Mouse (Mus musculus): ENCODE results near the gene Mapkapk2. TPM values are rescaled to one million over a fixed set of nuclear protein-coding genes. Genes with fewer than 3 reads are reported as not detected.

The Mapkapk2 gene
- polyA plus RNA-seq, 1 experiment from 2014 or later: 22.5 TPM

DNA sequence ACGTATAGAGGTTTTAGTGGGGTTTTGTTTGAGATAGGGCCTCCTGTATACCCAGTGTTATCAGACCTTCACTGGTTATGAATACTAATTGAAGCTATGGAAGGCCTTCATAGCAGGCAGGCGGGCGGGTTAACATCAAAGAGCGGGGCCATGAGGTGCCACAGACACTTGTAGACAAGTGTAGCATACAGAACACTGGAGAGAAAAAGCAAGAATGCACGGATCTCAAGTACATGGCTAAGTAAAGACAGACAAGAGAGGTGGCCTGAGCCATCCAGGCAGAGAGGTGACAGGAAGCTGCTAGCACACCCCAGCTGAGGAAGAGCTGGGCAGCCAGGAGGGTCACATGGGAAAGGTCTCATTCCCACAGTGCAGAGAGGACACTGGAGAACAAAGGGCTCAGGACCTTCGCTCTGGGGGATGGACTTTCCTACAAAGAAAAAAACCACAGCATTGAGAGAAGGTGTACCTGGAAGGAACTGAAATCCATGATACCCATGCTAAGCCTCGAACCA lies 35.8 kb downstream of the Mapkapk2 start:
- DNase-seq (ENCODE audit: low spot score) (no peak), ATAC-seq (ENCODE audit: low FRiP score) (no peak)
- peaks cover 11% of the 10 kb centered on the region for H3K36me3 ChIP-seq (replicated peaks; ENCODE audit: control insufficient read depth, insufficient read depth)
- no peak overlapping the region for H3K4me2 ChIP-seq (replicated peaks)
- H3K4me3 ChIP-seq (replicated peaks; ENCODE audit: low read length): no peak overlapping the region
- peaks cover 30% of the 10 kb centered on the region for H3K4me1 ChIP-seq (replicated peaks; ENCODE audit: control insufficient read depth, insufficient read depth, low read length)
- H3K9me3 ChIP-seq (ENCODE audit: control insufficient read depth, low read length): no peaks in the 10 kb centered on the region
- H3K27me3 ChIP-seq (ENCODE audit: control insufficient read depth, insufficient read depth, low read length): no peaks in the 10 kb centered on the region
- no peak overlapping the region for H3K9ac ChIP-seq
- no peak overlapping the region for H3K27ac ChIP-seq
- WGBS: 85% methylated on average over 7 of the region's 7 CpGs

DNA sequence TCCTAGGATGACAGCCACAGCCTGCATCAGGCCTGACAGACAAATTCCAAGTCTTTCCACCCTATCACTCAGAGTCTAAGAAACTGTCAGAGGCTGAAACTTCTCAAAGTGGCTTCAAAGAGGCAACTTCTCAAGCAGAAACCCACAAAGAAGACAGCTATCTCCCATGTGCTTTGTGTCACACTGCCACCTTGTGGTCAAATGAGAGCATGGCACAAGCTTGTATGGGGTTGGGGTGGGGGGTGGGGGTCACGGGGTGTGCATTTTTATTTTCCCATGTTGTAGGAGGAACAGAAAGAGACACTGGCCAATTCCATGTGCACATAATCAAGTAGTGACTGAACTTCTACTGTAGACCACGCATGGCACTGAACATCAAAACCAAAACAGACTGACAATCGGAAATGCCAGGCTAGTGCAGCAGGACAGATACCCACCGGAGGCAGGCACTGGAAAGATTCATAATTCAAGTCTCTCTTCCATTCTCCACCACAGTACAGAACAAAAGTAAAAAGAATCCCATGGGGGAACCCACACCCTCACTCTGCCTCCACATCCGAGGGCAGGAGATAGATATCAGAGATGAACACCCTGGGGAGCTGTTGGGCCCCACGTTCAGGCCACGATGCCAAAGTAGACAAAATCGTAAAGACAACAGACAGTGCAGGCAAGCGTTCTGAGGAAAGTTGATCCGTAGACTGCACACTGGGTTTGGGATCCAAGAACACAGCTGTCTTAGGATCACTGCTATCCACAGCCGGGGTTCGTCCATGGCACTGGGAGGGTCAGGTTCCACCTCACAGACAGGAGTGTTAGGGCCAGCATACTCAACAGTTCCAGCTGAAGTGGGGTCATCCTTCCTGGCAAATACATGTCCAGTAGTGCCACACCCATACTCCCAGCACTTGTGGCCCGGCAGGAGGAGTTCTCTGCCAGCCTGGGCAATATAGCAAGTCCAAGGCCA lies 37.1 kb downstream of the Mapkapk2 start:
- Histone ChIP-seq H3K27ac (no peak overlapping the region), H3K4me2 (replicated peaks) (no peak overlapping the region), H3K9ac (no peak overlapping the region), H3K27me3 (ENCODE audit: control insufficient read depth, insufficient read depth, low read length) (no peaks in the 10 kb centered on the region), H3K4me3 (replicated peaks; ENCODE audit: low read length) (no peak overlapping the region), H3K36me3 (replicated peaks; ENCODE audit: control insufficient read depth, insufficient read depth) (peaks cover 23% of the 10 kb centered on the region), H3K4me1 (replicated peaks; ENCODE audit: control insufficient read depth, insufficient read depth, low read length) (peaks cover 30% of the 10 kb centered on the region), H3K9me3 (ENCODE audit: control insufficient read depth, low read length) (no peaks in the 10 kb centered on the region)
- peak; percentile 55 for DNase-seq (ENCODE audit: low spot score)
- ATAC-seq (ENCODE audit: low FRiP score): 0 out of 2 replicates have a peak, but pooled peaks have one; percentile 21
- WGBS: 67% methylated on average over 13 of the region's 13 CpGs

DNA sequence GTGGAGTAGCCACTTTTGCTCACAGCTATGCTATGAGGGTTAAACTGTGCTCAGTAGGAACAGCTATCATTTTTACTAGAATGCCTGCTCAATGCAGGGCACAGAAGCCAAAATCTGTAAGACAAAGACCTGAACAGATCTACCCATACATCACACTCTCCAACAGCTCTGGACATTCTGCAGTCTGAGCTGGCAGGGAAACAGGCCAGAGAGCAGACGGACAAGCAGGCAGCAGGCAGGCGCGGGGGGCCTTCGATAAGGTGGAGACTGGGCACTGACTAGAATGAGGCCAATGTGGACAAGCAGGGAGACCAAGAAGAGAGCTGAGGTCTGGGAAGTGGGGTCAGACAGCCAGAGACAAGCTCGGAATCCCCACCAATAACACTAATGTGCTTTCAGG lies 37.8 kb downstream of the Mapkapk2 start:
- H3K4me1 ChIP-seq (replicated peaks; ENCODE audit: control insufficient read depth, insufficient read depth, low read length): peaks cover 30% of the 10 kb centered on the region
- no peaks in the 10 kb centered on the region for H3K9me3 ChIP-seq (ENCODE audit: control insufficient read depth, low read length)
- no peaks in the 10 kb centered on the region for H3K27me3 ChIP-seq (ENCODE audit: control insufficient read depth, insufficient read depth, low read length)
- H3K36me3 ChIP-seq (replicated peaks; ENCODE audit: control insufficient read depth, insufficient read depth): peaks cover 30% of the 10 kb centered on the region
- no peak overlapping the region for H3K4me3 ChIP-seq (replicated peaks; ENCODE audit: low read length)
- WGBS: 79% methylated on average over 5 of the region's 5 CpGs
- no peak for DNase-seq (ENCODE audit: low spot score)
- H3K4me2 ChIP-seq (replicated peaks): no peak overlapping the region
- no peak overlapping the region for H3K9ac ChIP-seq
- ATAC-seq (ENCODE audit: low FRiP score): no peak
- H3K27ac ChIP-seq: no peak overlapping the region

DNA sequence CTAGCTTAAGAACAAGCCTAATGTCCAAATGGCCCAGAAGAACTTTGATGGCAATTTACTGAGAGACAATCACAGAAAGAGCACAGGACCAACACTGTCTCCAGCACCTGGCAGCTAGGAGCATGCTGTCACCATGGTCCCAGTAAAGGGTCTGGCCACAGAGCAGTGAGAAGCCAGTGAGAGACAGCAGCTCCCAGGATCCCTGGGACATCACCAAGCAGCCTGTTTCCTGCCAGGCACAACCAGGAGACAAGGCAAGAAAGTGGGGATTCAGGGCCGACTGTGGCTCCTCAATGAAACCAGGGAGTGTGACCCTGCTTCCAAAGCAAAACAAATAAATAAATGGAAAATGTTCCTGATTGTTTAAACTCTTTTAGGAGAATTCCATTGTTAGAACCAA lies 38.2 kb downstream of the Mapkapk2 start:
- H3K9ac ChIP-seq: no peak overlapping the region
- H3K27ac ChIP-seq: no peak overlapping the region
- H3K27me3 ChIP-seq (ENCODE audit: control insufficient read depth, insufficient read depth, low read length): no peaks in the 10 kb centered on the region
- no peaks in the 10 kb centered on the region for H3K9me3 ChIP-seq (ENCODE audit: control insufficient read depth, low read length)
- no peak for DNase-seq (ENCODE audit: low spot score)
- 60% methylated on average over 1 of the region's 1 CpGs for WGBS
- peaks cover 26% of the 10 kb centered on the region for H3K4me1 ChIP-seq (replicated peaks; ENCODE audit: control insufficient read depth, insufficient read depth, low read length)
- H3K4me2 ChIP-seq (replicated peaks): no peak overlapping the region
- ATAC-seq (ENCODE audit: low FRiP score): no peak
- H3K4me3 ChIP-seq (replicated peaks; ENCODE audit: low read length): no peak overlapping the region
- H3K36me3 ChIP-seq (replicated peaks; ENCODE audit: control insufficient read depth, insufficient read depth): peaks cover 35% of the 10 kb centered on the region

DNA sequence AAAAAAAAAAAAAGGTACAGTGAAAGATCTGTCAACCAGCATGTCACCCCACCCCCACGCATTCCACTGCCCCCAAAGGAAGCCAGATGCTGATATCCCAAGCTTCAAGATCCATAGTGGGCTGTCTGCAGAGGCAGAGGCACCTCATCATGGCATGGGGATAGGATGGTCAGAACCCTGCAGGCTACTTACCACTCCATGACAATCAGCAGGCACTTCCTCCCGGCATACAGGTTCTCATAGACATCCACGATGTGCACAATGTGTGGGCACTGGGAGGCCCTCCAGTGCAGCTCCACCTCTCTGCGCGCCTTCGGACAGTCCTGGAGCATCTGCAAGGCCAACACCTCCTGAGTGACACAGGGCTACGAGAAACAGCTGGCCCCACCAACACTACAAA lies 39.2 kb downstream of the Mapkapk2 start:
- no peaks in the 10 kb centered on the region for H3K27me3 ChIP-seq (ENCODE audit: control insufficient read depth, insufficient read depth, low read length)
- H3K27ac ChIP-seq: no peak overlapping the region
- DNase-seq (ENCODE audit: low spot score) (no peak), ATAC-seq (ENCODE audit: low FRiP score) (no peak)
- H3K36me3 ChIP-seq (replicated peaks; ENCODE audit: control insufficient read depth, insufficient read depth): peaks cover 40% of the 10 kb centered on the region
- WGBS: 84% methylated on average over 7 of the region's 7 CpGs
- no peak overlapping the region for H3K4me2 ChIP-seq (replicated peaks)
- H3K4me1 ChIP-seq (replicated peaks; ENCODE audit: control insufficient read depth, insufficient read depth, low read length): peaks cover 23% of the 10 kb centered on the region
- H3K4me3 ChIP-seq (replicated peaks; ENCODE audit: low read length): no peak overlapping the region
- no peak overlapping the region for H3K9ac ChIP-seq
- no peaks in the 10 kb centered on the region for H3K9me3 ChIP-seq (ENCODE audit: control insufficient read depth, low read length)

DNA sequence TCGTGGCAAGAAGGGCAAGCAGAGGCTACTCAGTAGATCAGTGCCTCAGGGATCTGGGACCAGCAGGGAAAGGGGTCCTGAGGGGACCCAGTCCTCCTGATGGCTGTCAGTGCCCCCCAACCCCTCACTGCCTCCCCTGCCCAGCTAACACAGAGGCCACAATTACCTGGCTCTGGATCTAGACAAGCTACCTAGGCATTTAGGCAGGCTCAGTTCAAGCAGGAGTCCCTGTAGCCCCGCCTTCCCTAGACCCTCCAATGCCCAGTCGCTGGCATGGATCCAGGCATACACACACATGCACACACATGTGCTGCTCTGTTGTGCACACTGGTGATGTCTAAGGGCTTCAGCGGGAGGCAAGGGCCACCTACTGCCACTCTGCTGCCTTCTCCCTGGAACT lies 43.4 kb downstream of the Mapkapk2 start:
- Histone ChIP-seq H3K27ac (no peak overlapping the region), H3K9me3 (ENCODE audit: control insufficient read depth, low read length) (no peaks in the 10 kb centered on the region), H3K4me3 (replicated peaks; ENCODE audit: low read length) (no peak overlapping the region), H3K9ac (no peak overlapping the region), H3K36me3 (replicated peaks; ENCODE audit: control insufficient read depth, insufficient read depth) (peaks cover 49% of the 10 kb centered on the region), H3K27me3 (ENCODE audit: control insufficient read depth, insufficient read depth, low read length) (no peaks in the 10 kb centered on the region), H3K4me2 (replicated peaks) (no peak overlapping the region), H3K4me1 (replicated peaks; ENCODE audit: control insufficient read depth, insufficient read depth, low read length) (peaks cover 7% of the 10 kb centered on the region)
- 85% methylated on average over 4 of the region's 4 CpGs for WGBS
- no peak for DNase-seq (ENCODE audit: low spot score)
- ATAC-seq (ENCODE audit: low FRiP score): no peak

DNA sequence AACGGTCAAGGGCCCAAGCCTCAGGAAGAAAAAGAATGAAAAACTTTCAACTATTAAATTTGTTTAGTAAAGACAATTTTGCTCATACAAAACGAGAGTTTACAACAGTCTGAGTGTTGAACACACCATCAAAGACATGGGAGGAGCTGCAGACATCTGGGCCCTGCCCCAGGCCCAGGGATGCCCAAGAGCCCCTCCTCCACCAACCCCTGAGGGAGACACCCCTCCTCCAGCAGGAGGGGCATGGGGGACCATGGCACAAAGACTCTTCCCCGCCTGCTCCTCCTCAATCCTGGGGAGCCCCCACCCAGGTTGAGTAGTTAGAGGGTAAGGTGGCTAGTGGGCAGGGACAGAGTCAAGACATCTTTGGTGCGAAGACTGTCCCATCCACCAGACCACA lies 44.0 kb downstream of the Mapkapk2 start:
- no peak overlapping the region for H3K4me2 ChIP-seq (replicated peaks)
- peaks cover 49% of the 10 kb centered on the region for H3K36me3 ChIP-seq (replicated peaks; ENCODE audit: control insufficient read depth, insufficient read depth)
- no peak overlapping the region for H3K4me3 ChIP-seq (replicated peaks; ENCODE audit: low read length)
- no peak overlapping the region for H3K9ac ChIP-seq
- no peak for DNase-seq (ENCODE audit: low spot score)
- H3K27ac ChIP-seq: no peak overlapping the region
- H3K27me3 ChIP-seq (ENCODE audit: control insufficient read depth, insufficient read depth, low read length): no peaks in the 10 kb centered on the region
- WGBS: 62% methylated on average over 4 of the region's 4 CpGs
- H3K9me3 ChIP-seq (ENCODE audit: control insufficient read depth, low read length): no peaks in the 10 kb centered on the region
- peaks cover 1% of the 10 kb centered on the region; the same call in 1 of the 2 replicates for H3K4me1 ChIP-seq (replicated peaks; ENCODE audit: control insufficient read depth, insufficient read depth, low read length)
- ATAC-seq (ENCODE audit: low FRiP score): peak; percentile 29; the same call in 1 of the 2 replicates

DNA sequence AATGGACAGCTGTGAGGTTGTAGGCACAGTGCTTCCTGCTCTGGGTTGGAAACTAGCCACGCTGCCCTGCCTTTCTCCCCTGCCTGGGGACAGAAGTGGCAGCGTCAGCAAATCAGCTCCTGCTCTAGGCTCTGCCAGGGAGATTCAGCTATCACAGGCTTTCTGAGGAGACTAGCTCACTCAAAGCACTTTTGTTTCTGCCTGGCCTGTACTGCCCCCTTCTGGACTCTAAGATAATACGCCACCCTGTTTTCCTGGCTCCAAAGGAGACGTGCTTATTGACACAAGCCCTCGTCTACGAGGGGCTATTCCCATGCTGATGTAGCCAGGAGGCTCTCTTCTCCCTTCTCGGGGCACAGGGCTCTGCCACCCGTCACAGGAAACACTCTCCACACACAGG lies 44.4 kb downstream of the Mapkapk2 start:
- Histone ChIP-seq H3K9ac (no peak overlapping the region), H3K36me3 (replicated peaks; ENCODE audit: control insufficient read depth, insufficient read depth) (peaks cover 49% of the 10 kb centered on the region), H3K27me3 (ENCODE audit: control insufficient read depth, insufficient read depth, low read length) (no peaks in the 10 kb centered on the region), H3K9me3 (ENCODE audit: control insufficient read depth, low read length) (no peaks in the 10 kb centered on the region), H3K4me3 (replicated peaks; ENCODE audit: low read length) (no peak overlapping the region), H3K4me2 (replicated peaks) (no peak overlapping the region), H3K27ac (no peak overlapping the region), H3K4me1 (replicated peaks; ENCODE audit: control insufficient read depth, insufficient read depth, low read length) (no peaks in the 10 kb centered on the region; the same call in 1 of the 2 replicates)
- ATAC-seq (ENCODE audit: low FRiP score) (peak; percentile 72), DNase-seq (ENCODE audit: low spot score) (peak; percentile 93)
- WGBS: 1% methylated on average over 8 of the region's 8 CpGs

DNA sequence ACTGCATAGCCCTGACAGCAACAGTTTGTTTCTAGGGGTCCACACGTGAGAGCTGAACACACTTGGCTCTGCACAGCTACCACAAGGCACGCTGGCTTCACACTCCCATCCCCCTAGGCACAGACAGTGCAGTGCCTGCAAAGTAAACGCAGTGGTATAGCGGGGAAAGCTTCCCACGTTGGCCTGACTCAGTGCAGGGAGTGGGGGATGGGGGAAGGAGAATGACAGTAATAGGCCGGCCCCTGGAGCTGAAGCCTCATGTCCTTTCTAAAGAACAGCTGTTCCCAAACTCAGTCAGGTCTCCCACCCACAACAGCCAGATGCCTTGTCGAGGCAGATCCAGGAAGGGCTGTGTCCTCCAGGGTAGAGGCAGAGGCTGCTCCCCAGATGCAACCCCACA lies 46.6 kb downstream of the Mapkapk2 start:
- H3K4me3 ChIP-seq (replicated peaks; ENCODE audit: low read length): no peak overlapping the region
- H3K9ac ChIP-seq: no peak overlapping the region
- H3K27ac ChIP-seq: no peak overlapping the region
- H3K4me1 ChIP-seq (replicated peaks; ENCODE audit: control insufficient read depth, insufficient read depth, low read length): no peaks in the 10 kb centered on the region; the same call in 1 of the 2 replicates
- DNase-seq (ENCODE audit: low spot score): no peak
- peaks cover 31% of the 10 kb centered on the region for H3K36me3 ChIP-seq (replicated peaks; ENCODE audit: control insufficient read depth, insufficient read depth)
- H3K9me3 ChIP-seq (ENCODE audit: control insufficient read depth, low read length): no peaks in the 10 kb centered on the region
- no peaks in the 10 kb centered on the region for H3K27me3 ChIP-seq (ENCODE audit: control insufficient read depth, insufficient read depth, low read length)
- no peak overlapping the region for H3K4me2 ChIP-seq (replicated peaks)
- ATAC-seq (ENCODE audit: low FRiP score): no peak
- 35% methylated on average over 7 of the region's 7 CpGs for WGBS

Data from hindbrain, embryonic 14.5 days (tissue).